Mouse (Mus musculus) heart, embryonic 15.5 days (tissue): ENCODE data around the gene Mpped2. TPM values are rescaled to one million over a fixed set of nuclear protein-coding genes. Genes with fewer than 3 reads are reported as not detected.

Source experiments
- ATAC-seq: fragments of 200-750 bp; cut with Nextera tagmentation; replicated peaks from 2 replicates; pipeline ENCODE4 v1.8.0; 2017; ENCODE audit warnings: low read depth, moderate TSS enrichment; ENCODE audit not compliant: insufficient number of reproducible peaks, insufficient read depth, low FRiP score
- H3K27ac ChIP-seq: fragments of 300-500 bp; sonication (generic); 2 replicates; pipeline ENCODE4 v1.5.1; 2015; ENCODE audit warnings: mild to moderate bottlenecking, inconsistent platforms
- H3K27me3 ChIP-seq: fragments of 300-500 bp; sonication (generic); 2 replicates; pipeline ENCODE4 v1.6.1; 2015; ENCODE audit warnings: inconsistent platforms
- H3K36me3 ChIP-seq: fragments of 300-500 bp; sonication (generic); 2 replicates; pipeline ENCODE4 v1.6.1; 2015; ENCODE audit warnings: mild to moderate bottlenecking, inconsistent platforms
- H3K4me1 ChIP-seq: fragments of 300-500 bp; sonication (generic); replicated peaks from 2 replicates; pipeline ENCODE4 v1.6.1; 2015; ENCODE audit warnings: inconsistent platforms
- H3K4me2 ChIP-seq: fragments of 300-500 bp; sonication (generic); 2 replicates; pipeline ENCODE4 v1.6.1; 2015; ENCODE audit warnings: inconsistent platforms, mild to moderate bottlenecking, moderate library complexity
- H3K4me3 ChIP-seq: fragments of 300-500 bp; sonication (generic); 2 replicates; pipeline ENCODE4 v1.5.1; 2015; ENCODE audit warnings: mild to moderate bottlenecking, inconsistent platforms
- H3K9ac ChIP-seq: fragments of 300-500 bp; sonication (generic); 2 replicates; pipeline ENCODE4 v1.6.1; 2015; ENCODE audit warnings: mild to moderate bottlenecking, inconsistent platforms
- H3K9me3 ChIP-seq: fragments of 300-500 bp; sonication (generic); replicated peaks from 2 replicates; pipeline ENCODE4 v1.6.1; 2016; ENCODE audit warnings: inconsistent platforms
- WGBS: fragments of 180-500 bp; shearing (Covaris S2); methylation state at CpG from one replicate; pipeline ENCODE4 v1.1.7; 2015; ENCODE audit warnings: mixed read lengths; 5-methylcytosine and 5-hydroxymethylcytosine counted together
- polyA plus RNA-seq: library from polyadenylated mRNA; unstranded; fragments of >200 nt; fragmentation: Nextera tagmentation; extraction: Ambion mirVana; gene quantifications from 2 replicates; pipeline ENCODE4 v1.2.1, GENCODE M21; 2015

Mpped2 gene
- polyA plus RNA-seq, 1 experiment from 2014 or later = 43.4 TPM

GRCm38 (mm10) chr2:106705664-106706063 lies 12.6 kb downstream of the Mpped2 start:
- WGBS = 79% methylated on average over 5 of the region's 5 CpGs
- no peak for ATAC-seq
- Histone ChIP-seq H3K4me2 (no peak overlapping the region), H3K9me3 (no peaks in the 10 kb centered on the region), H3K4me1 (no peaks in the 10 kb centered on the region), H3K4me3 (no peak overlapping the region), H3K27me3 (no peaks in the 10 kb centered on the region), H3K9ac (no peak overlapping the region), H3K36me3 (no peaks in the 10 kb centered on the region), H3K27ac (no peak overlapping the region)

- WGBS = 86% methylated on average over 2 of the region's 2 CpGs
Measured at GRCm38 (mm10) chr2:106707136-106707535, 14.1 kb downstream of the Mpped2 start.

GRCm38 (mm10) chr2:106710862-106711477 lies 17.9 kb downstream of the Mpped2 start:
- no peaks in the 10 kb centered on the region for H3K9me3 ChIP-seq
- WGBS = 47% methylated on average over 7 of the region's 7 CpGs
- no peak for ATAC-seq
- H3K4me2 ChIP-seq = no peak overlapping the region
- H3K36me3 ChIP-seq = no peaks in the 10 kb centered on the region
- H3K9ac ChIP-seq = no peak overlapping the region
- peaks cover 7% of the 10 kb centered on the region for H3K4me1 ChIP-seq
- H3K4me3 ChIP-seq = no peak overlapping the region
- no peak overlapping the region for H3K27ac ChIP-seq
- H3K27me3 ChIP-seq = no peaks in the 10 kb centered on the region

More at GRCm38 (mm10) chr2:106707136-106707535, 14.1 kb downstream of the Mpped2 start:
- Histone ChIP-seq H3K4me3 (no peak overlapping the region), H3K4me1 (peaks cover 3% of the 10 kb centered on the region), H3K4me2 (no peak overlapping the region), H3K9ac (no peak overlapping the region), H3K9me3 (no peaks in the 10 kb centered on the region), H3K27ac (no peak overlapping the region), H3K36me3 (no peaks in the 10 kb centered on the region), H3K27me3 (no peaks in the 10 kb centered on the region)
- ATAC-seq = no peak

- Histone ChIP-seq H3K36me3 (no peaks in the 10 kb centered on the region), H3K27me3 (no peaks in the 10 kb centered on the region), H3K9me3 (no peaks in the 10 kb centered on the region), H3K4me3 (no peak overlapping the region), H3K4me1 (peaks cover 7% of the 10 kb centered on the region), H3K27ac (no peak overlapping the region), H3K9ac (no peak overlapping the region), H3K4me2 (no peak overlapping the region)
- WGBS = 65% methylated on average over 6 of the region's 6 CpGs
- no peak for ATAC-seq
Measured at GRCm38 (mm10) chr2:106711506-106711905, 18.4 kb downstream of the Mpped2 start.

- Histone ChIP-seq H3K9me3 (no peaks in the 10 kb centered on the region), H3K4me1 (peaks cover 7% of the 10 kb centered on the region), H3K27me3 (no peaks in the 10 kb centered on the region), H3K36me3 (no peaks in the 10 kb centered on the region), H3K4me3 (no peak overlapping the region), H3K27ac (no peak overlapping the region), H3K9ac (no peak overlapping the region), H3K4me2 (no peak overlapping the region)
- no peak for ATAC-seq
- WGBS = 32% methylated on average over 4 of the region's 4 CpGs
Measured at GRCm38 (mm10) chr2:106713151-106713550, 20.1 kb downstream of the Mpped2 start.

- no peaks in the 10 kb centered on the region for H3K27me3 ChIP-seq
- no peak overlapping the region for H3K9ac ChIP-seq
- WGBS = 85% methylated on average over 10 of the region's 10 CpGs
Measured at GRCm38 (mm10) chr2:106715674-106716364, 22.8 kb downstream of the Mpped2 start.

GRCm38 (mm10) chr2:106716365-106716717 lies 23.3 kb downstream of the Mpped2 start:
- Histone ChIP-seq H3K9ac (no peak overlapping the region), H3K4me3 (no peak overlapping the region), H3K4me2 (no peak overlapping the region), H3K36me3 (no peaks in the 10 kb centered on the region), H3K9me3 (no peaks in the 10 kb centered on the region), H3K27ac (no peak overlapping the region), H3K4me1 (peaks cover 23% of the 10 kb centered on the region), H3K27me3 (no peaks in the 10 kb centered on the region)
- ATAC-seq = no peak
- WGBS = 80% methylated on average over 7 of the region's 7 CpGs

More at GRCm38 (mm10) chr2:106715674-106716364, 22.8 kb downstream of the Mpped2 start:
- H3K27ac ChIP-seq = no peak overlapping the region
- no peak overlapping the region for H3K4me3 ChIP-seq
- H3K4me1 ChIP-seq = peaks cover 18% of the 10 kb centered on the region
- ATAC-seq = no peak
- H3K4me2 ChIP-seq = no peak overlapping the region
- no peaks in the 10 kb centered on the region for H3K9me3 ChIP-seq
- no peaks in the 10 kb centered on the region for H3K36me3 ChIP-seq

GRCm38 (mm10) chr2:106718888-106719287 lies 25.8 kb downstream of the Mpped2 start:
- H3K27me3 ChIP-seq = no peaks in the 10 kb centered on the region
- H3K9me3 ChIP-seq = no peaks in the 10 kb centered on the region
- no peak overlapping the region for H3K4me2 ChIP-seq
- H3K9ac ChIP-seq = no peak overlapping the region
- H3K27ac ChIP-seq = no peak overlapping the region
- peaks cover 21% of the 10 kb centered on the region; the same call in 1 of the 2 replicates for H3K4me1 ChIP-seq
- WGBS = 71% methylated on average over 5 of the region's 5 CpGs
- H3K36me3 ChIP-seq = no peaks in the 10 kb centered on the region
- H3K4me3 ChIP-seq = no peak overlapping the region
- no peak for ATAC-seq

- WGBS = 80% methylated on average over 3 of the region's 3 CpGs
- peaks cover 21% of the 10 kb centered on the region; the same call in 1 of the 2 replicates for H3K4me1 ChIP-seq
- ATAC-seq = no peak
- H3K27me3 ChIP-seq = no peaks in the 10 kb centered on the region
- no peaks in the 10 kb centered on the region for H3K36me3 ChIP-seq
- no peak overlapping the region for H3K4me2 ChIP-seq
- no peak overlapping the region for H3K27ac ChIP-seq
- H3K9me3 ChIP-seq = no peaks in the 10 kb centered on the region
- no peak overlapping the region for H3K9ac ChIP-seq
- no peak overlapping the region for H3K4me3 ChIP-seq
Measured at GRCm38 (mm10) chr2:106719434-106719833, 26.4 kb downstream of the Mpped2 start.

GRCm38 (mm10) chr2:106720644-106721043 lies 27.6 kb downstream of the Mpped2 start:
- 48% methylated on average over 5 of the region's 5 CpGs for WGBS
- H3K27me3 ChIP-seq = no peaks in the 10 kb centered on the region
- ATAC-seq = no peak
- H3K4me2 ChIP-seq = no peak overlapping the region
- no peaks in the 10 kb centered on the region for H3K9me3 ChIP-seq
- no peak overlapping the region for H3K9ac ChIP-seq
- H3K36me3 ChIP-seq = no peaks in the 10 kb centered on the region
- H3K4me3 ChIP-seq = no peak overlapping the region
- no peak overlapping the region for H3K27ac ChIP-seq
- peaks cover 21% of the 10 kb centered on the region; the same call in 1 of the 2 replicates for H3K4me1 ChIP-seq

GRCm38 (mm10) chr2:106722020-106722419 lies 29.0 kb downstream of the Mpped2 start:
- no peak overlapping the region for H3K9ac ChIP-seq
- H3K4me3 ChIP-seq = no peak overlapping the region
- H3K27ac ChIP-seq = no peak overlapping the region
- no peak overlapping the region for H3K4me2 ChIP-seq
- no peaks in the 10 kb centered on the region for H3K27me3 ChIP-seq
- no peak for ATAC-seq
- H3K9me3 ChIP-seq = no peaks in the 10 kb centered on the region
- peaks cover 21% of the 10 kb centered on the region; the same call in 1 of the 2 replicates for H3K4me1 ChIP-seq
- WGBS = 89% methylated on average over 4 of the region's 4 CpGs
- no peaks in the 10 kb centered on the region for H3K36me3 ChIP-seq
